Mouse (Mus musculus) thymus, postnatal 4 days (tissue): ENCODE measurements around the gene Tmem233.

Experiments
- DNase-seq: peaks from one replicate; pipeline ENCODE4 v3.0.0; 2021

Gene Tmem233

DNA sequence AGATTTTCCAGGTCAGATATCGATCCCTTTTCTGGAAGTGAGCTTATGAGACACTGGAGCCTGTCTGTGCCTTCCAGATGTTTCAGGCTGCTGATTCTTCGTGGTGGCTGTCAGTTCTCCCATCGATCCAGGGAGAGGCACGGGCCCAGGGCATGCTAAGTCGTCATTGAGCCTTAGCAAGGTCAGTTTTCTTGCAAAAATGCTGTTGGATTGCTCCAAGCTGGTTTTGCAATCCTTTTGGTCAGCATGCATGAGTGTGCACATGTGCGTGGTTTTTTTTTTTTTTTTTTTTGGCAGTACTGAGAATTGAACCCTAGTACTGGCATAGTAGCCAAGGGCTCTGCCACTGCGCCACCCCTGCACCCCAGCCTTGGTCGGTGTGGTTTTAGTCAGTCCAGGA lies 79.9 kb downstream of the Tmem233 start:
- DNase-seq, result no peak

GRCm38 (mm10) chr5:115997376-115997775 lies 85.7 kb downstream of the Tmem233 start:
- DNase-seq, result no peak

GRCm38 (mm10) chr5:115994101-115994500 lies 88.9 kb downstream of the Tmem233 start:
- no peak for DNase-seq

DNA sequence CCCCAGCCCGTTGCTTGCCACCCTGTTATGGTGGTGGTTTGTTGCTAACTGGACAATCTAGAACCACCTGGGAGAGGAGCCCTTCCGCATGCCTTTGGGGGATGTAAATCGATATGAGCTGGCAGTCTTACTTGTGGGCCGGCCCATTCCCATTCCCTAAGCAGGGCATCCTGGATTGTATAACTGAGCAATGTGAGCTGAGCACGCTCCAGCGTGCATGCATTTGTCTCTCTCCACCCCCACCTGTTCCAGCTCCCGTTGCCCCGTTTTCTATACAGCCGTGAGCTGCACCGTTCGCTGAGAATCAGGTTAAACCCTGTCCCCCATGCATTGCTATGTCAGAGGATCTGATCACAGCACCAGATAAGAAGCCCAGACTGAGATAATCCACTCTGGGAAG lies 91.3 kb downstream of the Tmem233 start:
- DNase-seq, result no peak
